Mouse (Mus musculus) embryonic facial prominence, embryonic 14.5 days (tissue): ENCODE results near the gene Fam227b. TPM values are rescaled to one million over a fixed set of nuclear protein-coding genes. Genes with fewer than 3 reads are reported as not detected.

Source experiments
- ATAC-seq: fragments of 200-750 bp; cut with Nextera tagmentation; 2 replicates; pipeline ENCODE4 v1.8.0; 2017; ENCODE audit warnings: low read depth, moderate number of reproducible peaks, moderate TSS enrichment
- DNase-seq: peaks from one replicate; pipeline ENCODE4 v3.0.0-alpha.2; 2015; ENCODE audit warnings: low spot score
- H3K27ac ChIP-seq: fragments of 300-500 bp; sonication (generic); replicated peaks from 2 replicates; pipeline ENCODE4 v1.5.1; 2014; ENCODE audit warnings: low read depth, mild to moderate bottlenecking, low read length, moderate library complexity
- H3K27me3 ChIP-seq: fragments of 300-500 bp; sonication (generic); replicated peaks from 2 replicates; pipeline ENCODE4 v1.6.1; 2014; ENCODE audit warnings: low read length; ENCODE audit not compliant: control insufficient read depth, insufficient read depth
- H3K36me3 ChIP-seq: fragments of 300-500 bp; sonication (generic); 2 replicates; pipeline ENCODE4 v1.6.1; 2014; ENCODE audit warnings: low read length, mixed read lengths; ENCODE audit not compliant: control insufficient read depth, insufficient read depth
- H3K4me1 ChIP-seq: fragments of 300-500 bp; sonication (generic); 2 replicates; pipeline ENCODE4 v1.6.1; 2014; ENCODE audit warnings: antibody characterized with exemption, low read length; ENCODE audit not compliant: control insufficient read depth, insufficient read depth
- H3K4me2 ChIP-seq: fragments of 300-500 bp; sonication (generic); 2 replicates; pipeline ENCODE4 v1.6.1; 2014; ENCODE audit warnings: low read depth, mild to moderate bottlenecking, low read length, moderate library complexity, mixed read lengths
- H3K4me3 ChIP-seq: fragments of 300-500 bp; sonication (generic); 2 replicates; pipeline ENCODE4 v1.5.1; 2014; ENCODE audit warnings: low read depth, mild to moderate bottlenecking, low read length
- H3K9ac ChIP-seq: fragments of 300-500 bp; sonication (generic); 2 replicates; pipeline ENCODE4 v1.6.1; 2014; ENCODE audit warnings: low read depth, mild to moderate bottlenecking, low read length, moderate library complexity, mixed read lengths
- H3K9me3 ChIP-seq: fragments of 300-500 bp; sonication (generic); 2 replicates; pipeline ENCODE4 v1.6.1; 2016; ENCODE audit warnings: low read length; ENCODE audit not compliant: control insufficient read depth
- WGBS: fragments of 180-500 bp; shearing (Covaris S2); extraction: QIAGEN DNeasy Blood & Tissue Kit; methylation state at CpG from one replicate; pipeline ENCODE4 v1.1.7; 2014; 5-methylcytosine and 5-hydroxymethylcytosine counted together
- polyA plus RNA-seq: library from polyadenylated mRNA; unstranded; fragments of >200 nt; fragmentation: Nextera tagmentation; extraction: Ambion mirVana; gene quantifications from 2 replicates; pipeline ENCODE4 v1.2.1, GENCODE M21; 2014

Gene Fam227b
- polyA plus RNA-seq, 1 experiment from 2014 or later: 0.08 TPM

- H3K4me3 ChIP-seq: no peak overlapping the region
- H3K4me1 ChIP-seq: no peaks in the 10 kb centered on the region
- DNase-seq (no peak), ATAC-seq (no peak)
- H3K4me2 ChIP-seq: no peak overlapping the region
- WGBS: 75% methylated on average over 1 of the region's 1 CpGs
- H3K27ac ChIP-seq: no peak overlapping the region
- H3K9me3 ChIP-seq: no peaks in the 10 kb centered on the region
- no peak overlapping the region for H3K9ac ChIP-seq
- no peaks in the 10 kb centered on the region for H3K36me3 ChIP-seq
- no peaks in the 10 kb centered on the region for H3K27me3 ChIP-seq
Measured at GRCm38 (mm10) chr2:126069740-126070139, 82.1 kb downstream of the Fam227b start.

- Histone ChIP-seq H3K9ac (no peak overlapping the region), H3K27me3 (no peaks in the 10 kb centered on the region), H3K27ac (no peak overlapping the region), H3K9me3 (no peaks in the 10 kb centered on the region), H3K4me3 (no peak overlapping the region), H3K4me1 (peaks cover 16% of the 10 kb centered on the region), H3K36me3 (no peaks in the 10 kb centered on the region), H3K4me2 (no peak overlapping the region)
- 58% methylated on average over 3 of the region's 3 CpGs for WGBS
- ATAC-seq: no peak
- peak; percentile 59 for DNase-seq
Measured at GRCm38 (mm10) chr2:126065303-126065856, 86.4 kb downstream of the Fam227b start.

- Histone ChIP-seq H3K36me3 (no peaks in the 10 kb centered on the region), H3K4me3 (no peak overlapping the region), H3K27ac (no peak overlapping the region), H3K4me2 (no peak overlapping the region), H3K9ac (no peak overlapping the region), H3K4me1 (peaks cover 16% of the 10 kb centered on the region), H3K27me3 (no peaks in the 10 kb centered on the region), H3K9me3 (no peaks in the 10 kb centered on the region)
- ATAC-seq (peak; percentile 71), DNase-seq (peak; percentile 50)
- WGBS: 21% methylated on average over 2 of the region's 2 CpGs
Measured at GRCm38 (mm10) chr2:126064814-126065213, 87.0 kb downstream of the Fam227b start.

DNA sequence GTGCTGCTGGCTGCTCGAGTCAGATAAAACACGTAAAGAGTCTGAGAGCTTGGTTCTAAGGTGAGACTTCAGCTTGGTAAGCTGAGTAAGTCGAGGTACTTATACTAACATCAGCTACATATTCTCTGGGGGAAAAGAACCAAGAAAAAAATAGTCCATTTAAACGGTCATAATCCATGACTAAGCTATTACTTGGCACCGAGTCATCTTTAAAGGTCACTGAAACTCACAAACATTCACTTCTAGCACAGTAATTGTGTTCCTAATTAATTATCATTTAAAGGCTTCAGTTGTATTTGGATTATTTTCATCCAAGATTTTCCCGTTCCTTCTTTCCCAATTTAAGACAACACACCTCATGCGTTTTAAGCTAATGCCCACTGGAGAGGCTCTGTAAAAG lies 88.9 kb downstream of the Fam227b start:
- no peak for ATAC-seq
- no peak for DNase-seq
- H3K27me3 ChIP-seq: no peaks in the 10 kb centered on the region

GRCm38 (mm10) chr2:126061037-126061773 lies 90.6 kb downstream of the Fam227b start:
- Histone ChIP-seq H3K9me3 (no peaks in the 10 kb centered on the region), H3K4me2 (0 out of 2 replicates have a peak overlapping the region, but pooled peaks have one; percentile 4), H3K27ac (peak overlapping the region; percentile 61), H3K4me3 (no peak overlapping the region), H3K4me1 (peaks cover 16% of the 10 kb centered on the region), H3K36me3 (no peaks in the 10 kb centered on the region), H3K9ac (no peak overlapping the region), H3K27me3 (no peaks in the 10 kb centered on the region)
- DNase-seq: peak; percentile 50
- ATAC-seq: no peak
- WGBS: 51% methylated on average over 17 of the region's 17 CpGs

More for the DNA sequence above, 88.9 kb downstream of the Fam227b start:
- WGBS: 70% methylated on average over 7 of the region's 7 CpGs
- no peaks in the 10 kb centered on the region for H3K36me3 ChIP-seq
- H3K9me3 ChIP-seq: no peaks in the 10 kb centered on the region
- H3K27ac ChIP-seq: no peak overlapping the region
- no peak overlapping the region for H3K9ac ChIP-seq
- H3K4me2 ChIP-seq: no peak overlapping the region
- H3K4me3 ChIP-seq: no peak overlapping the region
- peaks cover 16% of the 10 kb centered on the region for H3K4me1 ChIP-seq

- ATAC-seq (no peak), DNase-seq (peak; percentile 11)
- Histone ChIP-seq H3K36me3 (no peaks in the 10 kb centered on the region), H3K9me3 (no peaks in the 10 kb centered on the region), H3K4me2 (0 out of 2 replicates have a peak overlapping the region, but pooled peaks have one; percentile 4), H3K27ac (peak overlapping the region; percentile 61; the same call in 1 of the 2 replicates), H3K9ac (no peak overlapping the region), H3K4me1 (peaks cover 16% of the 10 kb centered on the region), H3K4me3 (no peak overlapping the region), H3K27me3 (no peaks in the 10 kb centered on the region)
- 42% methylated on average over 4 of the region's 4 CpGs for WGBS
Measured at GRCm38 (mm10) chr2:126060595-126060994, 91.2 kb downstream of the Fam227b start.

DNA sequence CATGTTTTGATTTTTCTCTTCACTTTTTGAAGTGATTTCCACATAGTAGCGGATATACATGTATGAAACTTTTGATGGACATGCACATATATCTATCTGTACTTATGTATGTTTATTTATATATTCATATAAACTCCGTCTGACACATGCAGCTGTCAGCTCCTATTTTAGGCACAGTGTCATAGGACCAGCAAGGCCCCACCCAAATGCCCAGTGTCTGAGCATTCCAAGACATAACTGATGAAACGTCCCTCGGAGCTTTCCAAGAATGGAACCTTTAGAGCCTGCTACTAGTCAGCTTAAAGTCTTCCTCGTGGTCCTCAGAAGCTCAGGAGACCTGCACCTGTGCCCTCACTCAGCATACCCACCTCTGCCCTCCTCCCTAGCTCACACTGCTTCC lies 98.1 kb downstream of the Fam227b start:
- Histone ChIP-seq H3K9me3 (no peaks in the 10 kb centered on the region), H3K27me3 (no peaks in the 10 kb centered on the region), H3K9ac (no peak overlapping the region), H3K4me3 (no peak overlapping the region), H3K36me3 (no peaks in the 10 kb centered on the region), H3K27ac (no peak overlapping the region), H3K4me1 (no peaks in the 10 kb centered on the region), H3K4me2 (no peak overlapping the region)
- ATAC-seq: no peak
- peak; percentile 47 for DNase-seq
- WGBS: 45% methylated on average over 5 of the region's 5 CpGs

DNA sequence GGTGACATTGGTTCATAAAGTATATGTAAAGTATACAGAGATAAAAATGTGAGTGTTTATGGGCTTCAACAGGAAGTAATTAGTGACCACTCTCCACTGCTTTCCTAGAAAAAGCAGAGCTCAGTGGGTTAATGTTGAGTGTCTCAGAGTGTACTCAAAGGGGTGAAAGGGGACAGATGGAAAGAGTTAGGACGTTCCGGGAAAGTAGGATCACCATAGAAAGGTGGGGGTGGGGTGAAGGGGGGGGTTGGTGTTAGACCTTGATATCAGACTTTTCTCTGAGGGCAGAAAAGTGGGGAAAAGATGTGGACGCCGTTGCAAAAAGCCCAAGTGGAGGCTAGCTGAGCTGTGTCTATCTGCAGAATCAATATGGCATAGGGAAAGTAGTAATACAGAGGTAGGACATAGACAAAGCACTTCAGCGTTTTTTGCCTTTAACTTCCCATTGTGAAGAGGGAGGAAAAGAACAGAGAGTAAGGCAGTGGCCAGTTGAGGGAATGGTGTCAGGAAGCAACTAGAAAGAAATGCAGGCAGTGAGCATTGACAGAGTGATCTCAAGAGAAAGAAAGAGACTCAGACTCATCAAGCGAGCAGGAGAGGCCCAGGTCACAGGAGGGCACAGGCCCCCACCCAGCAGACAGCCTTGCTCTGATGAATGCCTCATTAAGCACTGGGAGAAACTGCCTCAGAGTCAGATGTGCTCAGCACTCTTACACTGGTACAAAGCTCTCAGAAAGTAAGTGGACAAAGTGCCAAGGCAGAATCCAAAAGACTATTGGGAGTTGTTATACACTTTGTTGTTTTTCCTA lies 98.9 kb downstream of the Fam227b start:
- Histone ChIP-seq H3K9ac (no peak overlapping the region), H3K27me3 (no peaks in the 10 kb centered on the region), H3K4me2 (no peak overlapping the region), H3K4me3 (no peak overlapping the region), H3K27ac (no peak overlapping the region), H3K36me3 (no peaks in the 10 kb centered on the region), H3K9me3 (no peaks in the 10 kb centered on the region), H3K4me1 (no peaks in the 10 kb centered on the region)
- no peak for DNase-seq
- WGBS: 25% methylated on average over 6 of the region's 6 CpGs
- no peak for ATAC-seq
